Mouse (Mus musculus) left cerebral cortex, adult 2 months (tissue): ENCODE results near the gene Ormdl2. TPM values are rescaled to one million over a fixed set of nuclear protein-coding genes. Genes with fewer than 3 reads are reported as not detected.
"Not testable (repeated sequence)": the region's sequence is repeated elsewhere in the genome, so short reads cannot be mapped to it uniquely, and the experiment has no call there.

Experiments used
- DNase-seq, 2 experiments: peaks; one replicate each; pipeline ENCODE4 v3.0.0; 2021 to 2022; ENCODE audit warnings: low spot score in 2 of 2, mixed read lengths in 1 of 2; ENCODE audit errors: extremely low spot score in 1 of 2
- H3K27ac ChIP-seq: fragments of 200-600 bp; 2 replicates; pipeline ENCODE4 v1.8.1; 2022
- H3K4me3 ChIP-seq: fragments of 200-600 bp; 2 replicates; pipeline ENCODE4 v1.8.1; 2022
- CTCF ChIP-seq: fragments of 200-600 bp; IDR thresholded peaks from 2 replicates; pipeline ENCODE4 v1.8.1; 2022; ENCODE audit warnings: antibody characterized with exemption, mild to moderate bottlenecking, moderate library complexity
- intact Hi-C: fragments of 180-260 bp; cut with DNase I; formaldehyde crosslinking; loops from one replicate; pipeline ENCODE4 v1.15.1; 2025
- total RNA-seq, 2 experiments: library from RNA; stranded (reverse); gene quantifications; 2 replicates each; pipeline ENCODE4 v1.2.3; 2021

Gene Ormdl2
- total RNA-seq, 2 experiments from 2014 or later = 7.9 to 9.0 TPM

GRCm38 (mm10) chr10:128823821-128824220 lies 2.4 kb upstream of the Ormdl2 start:
- no peak overlapping the region for H3K4me3 ChIP-seq
- intact Hi-C loops = no loop called here
- TF ChIP-seq CTCF = no peak
- H3K27ac ChIP-seq = no peak overlapping the region
- no peak for DNase-seq

- H3K27ac ChIP-seq, intact Hi-C loops, DNase-seq: not testable (repeated sequence)
- peak overlapping the region; percentile 88; the same call in 1 of the 2 replicates for H3K4me3 ChIP-seq
- peak; percentile 26 for TF ChIP-seq CTCF
Measured at GRCm38 (mm10) chr10:128823087-128823486, 1.6 kb upstream of the Ormdl2 start.

GRCm38 (mm10) chr10:128822135-128822534 lies 690 bp upstream of the Ormdl2 start:
- DNase-seq = no peak
- intact Hi-C loops = no loop called here
- Histone ChIP-seq H3K4me3 (peak overlapping the region; percentile 88), H3K27ac (peak overlapping the region; percentile 85)
- no peak for TF ChIP-seq CTCF

GRCm38 (mm10) chr10:128820217-128820616 lies 1.2 kb downstream of the Ormdl2 start:
- DNase-seq = no peak
- Histone ChIP-seq H3K4me3 (no peak overlapping the region), H3K27ac (no peak overlapping the region)
- intact Hi-C loops = no loop called here
- TF ChIP-seq CTCF = no peak

- DNase-seq = no peak
- intact Hi-C loops = no loop called here
- no peak within 1 kb of the TSS for H3K4me3 ChIP-seq
- TF ChIP-seq CTCF = no peak
- H3K27ac ChIP-seq = no peak within 1 kb of the TSS
Measured at GRCm38 (mm10) chr10:128817033-128817432, 4.4 kb downstream of the Ormdl2 start, which contains the start of gene Sarnp. Gene Sarnp (plus strand): TSS chr10:128817333.

- H3K27ac ChIP-seq = no peak overlapping the region
- no peak for TF ChIP-seq CTCF
- no peak for DNase-seq
- intact Hi-C loops = no loop called here
- H3K4me3 ChIP-seq = peak overlapping the region; percentile 18
Measured at GRCm38 (mm10) chr10:128807018-128807417, 14.4 kb downstream of the Ormdl2 start.

- no peak overlapping the region; the same call in 1 of the 2 replicates for H3K27ac ChIP-seq
- intact Hi-C loops = no loop called here
- DNase-seq = no peak
- no peak for TF ChIP-seq CTCF
- peak overlapping the region; percentile 86 for H3K4me3 ChIP-seq
Measured at GRCm38 (mm10) chr10:128806086-128806485, 15.4 kb downstream of the Ormdl2 start.

GRCm38 (mm10) chr10:128805092-128806000 lies 16.1 kb downstream of the Ormdl2 start:
- DNase-seq = peak; percentile 91 to 94
- peak; percentile 15 for TF ChIP-seq CTCF
- Histone ChIP-seq H3K27ac (peak overlapping the region; percentile 97), H3K4me3 (peak overlapping the region; percentile 86)
- intact Hi-C loops = no loop called here

GRCm38 (mm10) chr10:128804271-128805091 lies 17.0 kb downstream of the Ormdl2 start, which contains the start of gene Tmem198b:
Gene Tmem198b (minus strand): TSS chr10:128804370.
- DNase-seq = peak; percentile 59 to 65
- TF ChIP-seq CTCF = no peak
- Histone ChIP-seq H3K4me3 (peak within 1 kb of the TSS; percentile 86), H3K27ac (peak within 1 kb of the TSS; percentile 97)
- intact Hi-C loops = loop anchor here (1.0 kb wide), 1 partner anchor 56 kb away; no protein-coding TSS in a partner anchor

- H3K27ac ChIP-seq = peak within 1 kb of the TSS; percentile 97
- intact Hi-C loops = loop anchor here (1.0 kb wide), 1 partner anchor 56 kb away; no protein-coding TSS in a partner anchor
- DNase-seq = peak; percentile 59 to 65
- no peak for TF ChIP-seq CTCF
- H3K4me3 ChIP-seq = peak within 1 kb of the TSS; percentile 86
Measured at GRCm38 (mm10) chr10:128803771-128804270, 17.6 kb downstream of the Ormdl2 start, which contains the start of gene Dnajc14. Gene Dnajc14 (plus strand): TSS chr10:128804062.

GRCm38 (mm10) chr10:128803361-128803760 lies 18.1 kb downstream of the Ormdl2 start:
- no peak for TF ChIP-seq CTCF
- H3K4me3 ChIP-seq = peak overlapping the region; percentile 86
- intact Hi-C loops = no loop called here
- H3K27ac ChIP-seq = peak overlapping the region; percentile 97; the same call in 1 of the 2 replicates
- DNase-seq = no peak
